Mouse (Mus musculus) right cerebral cortex, adult 18-20 months (tissue): ENCODE measurements around the gene Tcaf2.
A peak's percentile ranks its signal among the peaks of the same experiment; 100 is the strongest.

Source experiments
- DNase-seq: peaks from one replicate; pipeline ENCODE4 v3.0.0; 2022; ENCODE audit warnings: mixed read lengths

The Tcaf2 gene

DNA sequence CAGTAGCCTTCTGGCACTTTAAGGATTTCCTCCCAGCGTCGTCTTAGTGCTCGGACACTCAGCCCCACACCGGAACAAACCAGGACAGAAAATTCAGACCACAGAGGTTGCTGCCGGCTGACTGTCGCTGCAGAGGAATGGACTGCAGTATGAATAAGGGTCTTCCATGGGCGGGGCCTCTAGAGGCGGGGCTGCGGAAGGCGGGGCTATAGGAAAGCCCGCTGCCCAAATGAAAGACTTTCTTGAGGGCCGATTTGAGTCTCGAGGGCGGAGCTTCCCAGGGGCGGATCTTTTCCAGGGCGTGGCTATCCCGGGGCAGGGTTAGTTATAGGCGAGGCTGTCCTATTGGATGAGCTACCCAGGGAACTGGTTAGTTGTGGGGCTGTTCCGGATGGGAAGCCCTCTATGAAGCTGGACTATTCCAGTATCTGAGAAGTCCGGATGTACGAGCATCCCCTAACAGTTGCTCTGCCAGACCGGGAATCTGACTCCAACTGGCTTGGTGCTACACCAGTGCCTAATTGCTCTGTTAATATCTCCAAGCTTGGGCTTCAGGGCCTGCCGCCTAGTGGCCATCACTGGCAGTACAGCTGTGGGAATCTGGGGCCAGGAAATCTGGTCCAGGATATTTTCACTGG lies at the start of gene Tcaf2:
TSS of gene Tcaf2 (minus strand) at position 343 of the 638 bp plus-strand sequence.
- peak; percentile 43 for DNase-seq

DNA sequence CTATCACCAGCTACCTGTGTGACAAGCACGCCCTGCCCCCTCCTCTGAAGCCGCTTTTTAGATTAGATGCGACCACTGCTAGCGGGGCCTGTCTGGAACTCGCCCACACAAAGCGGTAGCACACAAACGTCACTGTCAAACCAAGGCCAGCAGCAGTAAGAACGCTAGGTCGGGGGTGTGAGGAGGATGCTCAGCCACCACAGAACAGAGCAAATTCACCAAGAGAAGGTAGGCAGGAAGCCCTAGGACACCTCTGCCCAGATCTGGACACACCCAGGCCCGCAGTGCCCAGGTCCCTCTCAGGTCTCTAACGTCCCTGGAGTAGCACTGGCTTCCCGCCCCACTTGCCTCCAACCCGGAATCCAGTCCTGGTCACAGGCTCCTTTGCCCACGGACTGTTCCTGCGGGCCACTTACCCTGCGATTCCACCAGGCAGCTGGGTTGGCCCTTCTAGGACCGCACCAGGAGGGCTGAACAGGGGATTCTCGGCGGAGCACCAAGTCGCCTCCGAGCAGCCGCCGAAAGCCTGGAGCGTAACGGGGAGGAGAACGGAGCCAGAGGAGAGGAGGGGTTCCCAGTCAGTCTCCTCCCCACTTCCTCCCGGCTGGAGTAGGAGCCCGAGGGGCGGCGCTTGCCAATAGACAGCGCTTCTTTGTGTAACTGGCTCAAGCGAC lies 47.6 kb upstream of the Tcaf2 start:
- DNase-seq: peak; percentile 92

DNA sequence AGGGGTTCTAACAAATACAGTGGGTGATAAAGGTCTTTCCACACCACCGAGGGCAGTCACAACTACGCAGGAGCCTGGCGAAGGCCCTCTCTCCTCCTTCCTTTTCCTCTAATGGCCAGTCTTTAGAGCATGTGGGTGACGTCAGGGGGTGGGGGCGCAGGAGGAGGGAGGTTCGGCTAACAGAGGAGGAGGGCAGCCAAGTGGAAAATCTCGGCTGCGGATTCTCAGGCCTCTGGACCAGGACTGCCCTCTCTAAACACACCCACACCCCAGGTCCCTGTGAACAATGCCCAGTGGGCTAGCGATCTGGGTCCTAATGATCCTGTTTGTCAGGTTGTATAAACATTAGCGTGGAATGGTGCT lies 47.1 kb upstream of the Tcaf2 start:
- DNase-seq: peak; percentile 82

DNA sequence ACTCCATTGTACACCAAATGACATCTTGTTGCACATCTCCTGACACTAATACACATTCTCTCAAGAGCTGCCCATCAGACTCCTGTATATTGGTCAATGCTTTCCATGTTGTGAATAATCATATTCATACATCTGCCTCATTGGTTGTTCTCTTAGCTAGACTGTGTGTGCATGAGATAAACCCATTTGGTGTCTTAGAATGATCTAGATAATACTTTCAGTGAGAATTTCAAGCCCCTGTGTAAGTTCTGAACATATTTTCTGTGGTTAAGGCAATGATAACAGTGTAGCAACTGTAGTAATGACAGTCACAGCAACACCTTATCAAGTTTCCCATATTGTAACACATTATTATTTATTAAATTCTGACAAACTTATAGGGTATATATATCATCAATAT lies 44.7 kb upstream of the Tcaf2 start:
- no peak for DNase-seq

DNA sequence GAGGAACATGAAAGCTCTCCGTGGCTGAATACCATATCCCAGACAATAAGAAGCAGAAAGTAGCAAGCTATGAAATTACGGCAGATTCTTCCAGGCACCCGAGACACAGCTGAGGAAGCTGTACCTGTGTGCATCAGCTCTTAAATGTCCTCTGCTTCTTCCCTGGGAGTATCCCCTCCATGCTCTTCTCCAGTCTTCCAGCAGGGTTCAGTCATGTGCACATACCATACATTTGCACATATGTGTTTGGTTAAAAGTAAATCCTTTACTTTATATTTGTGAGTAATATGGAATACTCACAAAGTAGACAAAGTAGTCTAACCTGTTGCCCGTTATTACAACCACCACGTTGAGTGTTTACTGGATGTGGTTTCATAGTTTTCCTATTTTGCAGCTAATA lies 42.9 kb upstream of the Tcaf2 start:
- no peak for DNase-seq

DNA sequence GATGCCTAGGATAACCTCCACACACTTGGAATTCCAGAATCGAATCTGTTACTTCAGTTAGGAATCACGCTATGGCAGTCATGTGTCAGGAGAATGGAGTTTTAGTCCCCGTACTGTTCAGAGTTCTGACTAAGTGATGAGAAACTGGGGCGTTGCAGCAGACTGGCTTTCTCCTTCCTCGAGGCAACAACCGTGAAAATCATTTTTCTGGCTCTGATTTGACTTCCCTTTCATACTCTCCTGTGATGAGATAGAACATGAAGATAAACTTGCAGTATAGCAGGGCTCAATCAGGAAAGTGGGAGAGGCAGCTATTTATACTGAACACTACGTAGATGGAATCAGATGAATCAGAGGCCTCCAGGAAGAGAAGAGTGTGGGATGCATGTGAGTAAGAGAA lies 35.0 kb upstream of the Tcaf2 start:
- peak; percentile 44 for DNase-seq

DNA sequence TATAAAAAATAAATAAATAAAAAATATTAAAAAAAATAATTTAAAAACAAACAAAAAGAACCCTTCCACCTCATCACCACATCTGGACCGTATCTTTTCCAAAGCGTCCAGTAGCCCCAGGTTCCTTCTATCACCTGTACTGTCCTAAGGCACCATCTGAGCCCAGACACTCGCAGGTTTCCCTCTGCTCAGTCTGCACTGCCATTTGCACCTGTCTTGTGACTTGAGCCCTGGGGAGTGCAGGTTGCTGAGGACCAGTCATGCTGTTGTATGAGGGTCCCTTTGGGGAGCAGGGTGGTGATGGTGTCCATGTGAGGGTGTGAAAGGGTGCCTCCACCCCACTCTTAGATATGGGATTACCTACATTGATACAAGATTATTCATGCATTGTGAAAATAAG lies 31.0 kb upstream of the Tcaf2 start:
- no peak for DNase-seq

DNA sequence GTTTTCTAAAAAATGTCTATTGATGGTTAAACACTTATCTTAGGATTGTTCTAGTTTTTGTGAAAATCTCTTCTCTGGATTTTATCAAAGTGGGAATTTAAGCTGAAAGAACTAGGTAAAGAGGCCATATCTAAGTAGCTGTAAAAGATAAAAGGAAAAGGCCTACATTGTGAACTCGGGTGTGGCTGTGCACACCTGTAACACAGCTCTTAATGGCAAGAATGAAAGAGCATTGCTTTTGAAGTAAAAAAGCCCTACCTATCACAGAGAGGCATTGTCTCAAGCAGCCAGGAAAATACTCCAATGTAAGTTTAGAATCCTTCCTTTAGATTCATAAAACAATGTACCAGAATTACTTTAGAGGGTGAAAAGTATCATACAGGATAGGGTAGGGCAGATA lies 26.7 kb upstream of the Tcaf2 start:
- DNase-seq: no peak

DNA sequence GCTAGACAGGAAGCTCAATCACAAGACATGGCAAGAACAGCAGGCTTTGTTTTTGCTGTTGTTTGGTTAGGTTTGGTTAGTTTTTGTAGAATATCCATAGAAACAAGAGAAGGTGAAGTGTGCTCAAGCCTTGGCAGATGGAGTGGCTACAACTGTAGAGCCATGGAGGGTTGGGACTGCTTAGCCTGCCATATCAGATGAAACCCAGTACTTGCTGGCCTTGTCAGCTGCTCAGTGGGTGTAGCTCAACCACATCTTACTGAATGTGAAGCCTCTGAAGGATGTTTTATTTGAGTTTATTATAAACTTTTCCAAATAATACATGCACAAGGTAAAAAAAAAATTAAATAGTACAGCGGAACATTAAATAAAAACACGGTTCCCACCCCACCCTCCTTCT lies 22.7 kb upstream of the Tcaf2 start:
- DNase-seq: no peak

DNA sequence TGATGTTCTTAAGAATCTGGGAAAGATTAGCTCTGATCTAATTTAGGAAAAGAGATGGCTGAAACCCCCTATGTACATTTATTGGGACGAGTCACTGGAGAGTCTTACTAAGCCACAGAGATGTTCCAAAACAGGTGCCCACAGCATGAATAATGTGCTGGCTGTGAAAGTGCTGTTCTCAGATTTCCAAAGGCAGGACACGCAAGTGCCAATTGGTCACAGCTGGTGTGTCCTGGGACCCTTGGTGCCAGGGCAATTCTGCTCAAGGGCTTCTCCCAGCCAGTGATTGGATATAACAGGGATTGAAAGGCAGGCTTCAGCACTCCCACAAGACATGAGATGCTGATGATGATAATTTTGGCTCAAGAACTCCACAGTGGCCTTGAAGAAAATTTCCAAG lies 16.7 kb upstream of the Tcaf2 start:
- DNase-seq: no peak

DNA sequence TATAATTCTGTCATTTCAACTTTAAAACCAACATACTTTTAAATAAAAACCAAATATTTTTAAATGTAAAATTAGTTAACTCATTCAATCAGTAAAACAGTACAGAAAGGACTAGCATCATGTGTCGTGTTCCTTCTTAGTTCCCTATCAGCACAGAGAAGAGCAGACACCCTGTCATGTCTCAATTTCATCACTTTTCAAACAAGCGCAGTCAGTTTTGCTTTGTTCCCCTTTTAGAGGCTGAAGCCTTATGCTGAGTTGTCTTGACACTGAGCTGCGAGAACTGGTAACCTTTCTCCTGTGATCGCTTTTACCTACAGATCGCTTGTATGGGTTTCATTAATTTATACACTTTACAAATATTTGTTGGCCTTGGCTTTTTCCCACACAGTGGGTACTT lies 10.7 kb downstream of the Tcaf2 start:
- no peak for DNase-seq

DNA sequence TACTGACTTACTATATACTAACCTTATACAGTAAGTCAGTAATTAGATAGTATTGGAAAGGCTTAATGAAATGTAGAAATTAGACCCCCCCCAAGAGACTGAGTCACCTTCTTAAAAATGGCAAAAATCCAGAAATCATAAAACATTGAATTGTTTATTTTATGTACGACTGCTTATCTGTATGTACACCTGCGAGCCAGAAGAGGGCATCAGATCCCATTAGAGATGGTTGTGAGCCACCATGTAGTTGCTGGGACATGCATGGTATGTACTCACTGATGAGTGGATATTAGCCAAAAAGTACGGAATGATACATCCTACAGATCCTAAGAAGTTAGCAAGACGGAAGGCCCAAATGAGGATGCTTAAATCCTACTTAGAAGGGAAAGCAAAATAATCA lies 13.7 kb downstream of the Tcaf2 start:
- DNase-seq: no peak

DNA sequence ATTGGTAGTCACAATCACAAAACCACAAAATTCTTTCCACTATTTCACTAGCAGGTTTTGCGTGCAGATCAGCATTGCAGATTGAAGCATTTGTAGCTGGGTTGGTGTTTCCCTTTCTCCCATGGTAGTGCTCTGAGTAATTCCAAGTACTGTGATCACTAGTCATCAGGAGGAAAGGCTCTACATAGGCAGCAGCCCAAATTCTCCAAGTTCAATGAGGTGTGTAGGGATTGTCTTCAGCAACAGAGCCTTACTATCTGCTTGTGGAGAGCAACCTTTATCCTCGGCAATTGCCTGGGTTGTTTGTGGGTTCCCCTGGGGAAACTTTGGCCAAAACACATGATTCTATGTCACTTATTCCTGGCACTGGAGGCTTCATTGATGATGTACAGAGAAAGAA lies 28.1 kb downstream of the Tcaf2 start:
- DNase-seq: no peak

DNA sequence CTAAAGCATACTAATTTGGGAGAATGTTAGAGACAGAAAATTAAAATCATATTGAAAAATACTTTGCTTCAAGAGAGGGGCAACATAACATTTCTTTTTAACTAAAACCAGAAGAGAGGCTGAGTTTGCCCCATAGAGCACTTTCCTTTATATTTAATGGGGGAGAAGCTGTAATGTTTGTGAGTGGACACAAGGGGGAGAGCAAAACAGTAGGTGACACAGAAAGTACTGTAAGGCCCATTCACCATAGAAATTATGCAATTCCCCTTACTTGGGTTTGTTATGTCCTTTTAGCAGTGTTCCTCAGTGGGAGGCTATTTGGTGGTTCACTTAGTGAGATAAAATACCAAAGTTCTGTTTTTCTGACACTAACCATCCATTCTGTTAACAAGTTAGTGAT lies 32.8 kb downstream of the Tcaf2 start:
- no peak for DNase-seq

DNA sequence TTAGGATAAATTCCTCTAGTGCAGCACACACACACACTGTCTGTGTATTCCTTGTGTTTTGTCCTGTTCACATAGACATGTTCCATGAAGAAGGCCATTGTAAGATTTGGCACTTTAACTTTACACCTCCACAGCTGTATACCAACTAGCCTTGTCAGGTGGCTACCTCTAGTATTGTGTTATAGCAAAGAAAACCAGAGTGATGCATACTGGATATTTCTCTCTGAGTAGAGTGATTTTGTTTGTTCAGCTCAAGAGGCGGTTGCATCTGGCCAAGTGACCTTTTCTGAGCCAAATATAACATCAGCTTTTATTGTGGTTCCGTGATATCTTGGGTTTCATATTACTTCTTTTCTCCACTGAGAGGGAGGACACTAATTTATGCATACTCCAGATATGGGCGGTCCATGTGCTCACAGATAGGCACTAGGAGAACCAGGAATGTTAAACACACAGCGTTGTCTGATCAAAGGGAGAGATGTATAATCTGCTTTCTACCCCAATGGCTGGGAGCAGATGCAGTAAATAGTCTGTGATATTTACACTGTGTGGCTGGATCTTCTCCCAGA lies 34.0 kb downstream of the Tcaf2 start:
- DNase-seq: no peak

DNA sequence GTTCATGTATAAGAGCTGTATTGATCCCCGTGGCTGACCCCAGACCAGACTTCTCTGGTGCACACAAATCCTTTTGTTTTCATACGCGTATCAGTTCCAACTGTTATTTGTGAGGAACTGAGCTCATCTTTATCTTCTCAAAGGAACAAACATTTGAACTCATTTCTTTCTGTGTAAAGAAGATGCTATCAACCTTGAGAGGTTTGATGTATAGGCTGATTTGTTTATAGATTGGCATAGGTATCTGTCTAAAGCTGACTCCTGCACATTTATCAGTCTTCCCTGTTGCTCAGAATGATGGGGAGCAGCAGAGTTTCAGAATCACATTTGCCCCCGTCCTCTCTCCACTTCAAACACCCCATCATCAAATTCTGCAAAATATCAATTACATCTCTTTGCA lies 47.5 kb downstream of the Tcaf2 start, which contains the start of gene Tcaf3:
TSS of gene Tcaf3 (minus strand) at position 101 of the 400 bp plus-strand sequence.
- DNase-seq: no peak

DNA sequence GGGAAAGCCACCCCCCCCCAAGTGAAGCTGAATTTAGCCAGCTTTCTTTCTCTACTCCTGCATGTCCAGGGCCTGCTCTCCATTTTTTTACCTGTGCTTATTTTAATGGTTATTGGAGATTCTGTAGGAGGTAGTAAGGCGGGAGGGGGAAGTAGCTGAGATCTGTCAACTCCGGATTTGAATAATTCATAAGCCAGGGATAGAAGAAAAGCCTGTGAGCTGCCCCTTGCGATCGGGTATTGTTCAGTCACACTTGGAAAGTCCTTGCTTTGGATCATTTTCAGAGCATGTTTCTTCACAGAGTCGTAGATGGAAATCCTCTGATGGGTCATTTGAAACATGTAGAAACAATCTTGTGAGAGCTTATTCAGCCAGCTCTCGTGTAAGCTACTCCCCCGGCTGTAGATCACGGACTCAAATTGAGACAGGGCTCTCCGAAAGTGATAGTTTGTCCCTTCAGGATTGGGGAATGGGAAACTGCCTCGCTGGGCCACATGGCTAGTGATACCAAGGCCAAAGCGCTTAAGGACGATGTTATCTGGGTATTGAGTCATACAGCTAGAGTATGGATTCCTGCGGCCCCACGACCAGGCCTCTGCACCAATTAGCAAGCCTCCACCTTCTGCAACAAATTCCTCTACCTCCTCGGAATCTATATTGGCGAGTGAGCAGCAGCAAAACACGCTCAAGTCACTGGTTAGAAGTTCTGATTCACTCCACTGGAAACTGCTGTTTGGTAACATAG lies 51.7 kb downstream of the Tcaf2 start:
- DNase-seq: no peak

DNA sequence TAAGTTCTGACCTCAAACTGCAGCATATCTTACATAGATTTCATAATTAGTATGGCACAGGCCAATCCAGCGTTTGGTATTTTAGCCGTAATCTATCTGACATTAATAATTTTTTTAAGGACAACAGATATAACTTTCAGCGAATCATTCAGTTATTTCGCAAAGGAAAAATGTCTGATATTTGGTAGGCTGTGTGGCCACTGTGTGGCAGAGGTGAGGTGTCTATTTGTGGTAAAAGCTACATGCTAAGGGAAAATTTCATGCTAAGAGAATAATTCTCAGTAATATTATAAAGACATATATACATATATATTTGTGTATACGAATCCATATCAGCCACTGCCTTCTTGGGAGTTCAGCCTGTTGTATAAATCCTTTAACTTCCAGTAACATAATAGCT lies 58.5 kb downstream of the Tcaf2 start:
- DNase-seq: no peak

DNA sequence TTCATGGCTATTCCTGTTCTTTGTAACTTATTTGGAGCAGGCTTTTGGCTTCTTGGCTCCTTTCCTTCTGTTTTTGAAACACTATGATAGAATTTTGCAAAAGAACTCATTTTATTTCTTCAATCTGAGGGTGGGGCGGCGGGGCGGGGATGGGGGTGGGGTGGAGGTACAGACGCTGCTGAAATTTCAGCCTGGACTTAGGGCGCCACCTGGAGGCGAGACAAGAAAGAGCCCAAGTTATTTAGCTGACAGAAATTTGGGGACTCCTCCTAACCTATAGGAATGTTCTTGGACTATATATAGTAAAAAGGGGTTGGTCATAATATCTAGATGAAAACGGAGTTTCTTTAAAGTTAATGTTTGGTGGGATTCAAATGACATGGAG lies 61.6 kb downstream of the Tcaf2 start:
- peak; percentile 54 for DNase-seq

DNA sequence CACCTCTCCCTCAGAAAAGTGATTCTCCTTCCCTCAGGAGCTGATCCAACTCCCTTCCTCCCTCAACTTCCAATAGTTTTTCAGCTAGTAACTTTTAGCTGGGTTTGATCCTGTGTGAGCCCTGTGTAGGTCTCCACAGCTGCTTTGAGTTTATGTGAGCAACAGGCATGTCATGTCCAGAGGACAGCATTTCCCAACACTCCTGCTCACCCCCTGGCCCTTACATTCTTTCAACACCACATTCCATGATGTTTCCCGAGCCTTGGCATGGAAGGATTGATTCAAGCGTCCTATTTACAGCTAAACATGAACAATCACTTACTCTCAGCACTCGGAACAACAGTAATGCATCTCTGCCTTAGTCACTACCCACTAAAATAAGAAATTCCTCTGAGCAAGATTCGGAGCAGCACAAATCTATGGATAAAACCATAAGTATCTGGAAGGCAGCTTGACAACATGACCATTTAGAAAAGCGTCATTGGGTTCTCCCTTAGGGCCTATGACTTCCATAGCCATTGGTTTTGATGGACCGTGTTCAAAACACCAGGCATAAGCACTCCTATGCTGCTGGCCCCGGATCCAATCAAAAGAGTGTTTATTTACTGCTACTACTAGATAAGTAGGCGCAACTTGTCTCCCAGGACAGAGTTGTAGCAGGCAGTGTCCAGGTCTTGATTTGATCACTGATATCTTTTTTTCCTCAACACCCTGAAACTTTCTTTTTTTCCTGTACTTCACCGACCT lies 62.1 kb downstream of the Tcaf2 start:
- no peak for DNase-seq

DNA sequence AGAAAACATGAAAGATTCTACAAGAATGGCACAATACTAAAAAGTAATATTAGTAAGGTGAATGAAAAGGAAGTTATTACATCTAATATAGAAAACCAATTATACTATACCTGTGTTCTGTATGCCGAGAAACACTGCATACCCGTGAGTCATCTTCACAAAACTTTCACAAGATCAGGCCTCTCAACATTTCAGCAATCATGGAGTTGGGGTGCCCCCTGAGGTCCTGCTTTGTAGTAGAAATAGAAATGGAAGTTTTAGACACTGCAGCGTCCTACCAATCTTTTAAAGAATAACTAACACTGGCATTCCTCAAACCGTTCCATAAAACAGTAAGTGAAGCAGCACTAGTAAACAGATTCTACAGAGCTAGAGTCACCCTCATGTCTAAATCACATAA lies 66.4 kb downstream of the Tcaf2 start:
- no peak for DNase-seq

DNA sequence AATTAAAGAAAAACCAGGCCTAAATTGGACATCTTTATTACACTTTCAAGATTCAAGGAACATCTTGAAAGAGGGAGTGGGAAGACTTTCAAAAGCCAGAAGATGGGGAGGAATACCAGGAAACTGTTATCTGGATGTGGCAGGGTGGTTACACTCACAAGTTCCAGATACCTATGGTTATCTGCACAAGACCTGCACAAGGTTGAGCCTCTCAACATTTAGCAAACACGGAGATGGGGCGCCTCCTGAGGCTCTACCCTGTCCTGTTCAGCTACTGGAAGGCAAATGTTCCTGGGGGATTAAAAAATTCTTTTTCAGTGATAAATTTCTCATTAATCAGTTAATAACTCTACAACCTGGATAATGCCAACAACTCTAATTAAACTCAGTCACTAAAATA lies 67.6 kb downstream of the Tcaf2 start:
- no peak for DNase-seq
